Mouse (Mus musculus) hindlimb bud, embryonic 11.5 days (tissue): ENCODE measurements around the gene Olfml2b.

Experiments
- DNase-seq: peaks from one replicate; pipeline ENCODE4 v3.0.0-alpha.2; 2012; ENCODE audit warnings: low read depth, low spot score; ENCODE audit errors: extremely low spot score

The Olfml2b gene

GRCm38 (mm10) chr1:170694821-170695291, 50.5 kb downstream of the Olfml2b start:
- no peak for DNase-seq

- DNase-seq, result no peak
Measured at GRCm38 (mm10) chr1:170695326-170695725, 51.0 kb downstream of the Olfml2b start.

GRCm38 (mm10) chr1:170696996-170697395, 52.7 kb downstream of the Olfml2b start:
- no peak for DNase-seq

GRCm38 (mm10) chr1:170697771-170698356, 53.5 kb downstream of the Olfml2b start:
- DNase-seq, result no peak

- no peak for DNase-seq
Measured at GRCm38 (mm10) chr1:170698771-170699170, 54.4 kb downstream of the Olfml2b start.

- no peak for DNase-seq
Measured at GRCm38 (mm10) chr1:170699553-170699952, 55.2 kb downstream of the Olfml2b start.

- DNase-seq, result no peak
Measured at GRCm38 (mm10) chr1:170700496-170701027, 56.2 kb downstream of the Olfml2b start.

GRCm38 (mm10) chr1:170701178-170701577, 56.8 kb downstream of the Olfml2b start:
- DNase-seq, result no peak

- DNase-seq, result no peak
Measured at GRCm38 (mm10) chr1:170701582-170701981, 57.2 kb downstream of the Olfml2b start.

GRCm38 (mm10) chr1:170702263-170702662, 57.9 kb downstream of the Olfml2b start:
- no peak for DNase-seq

- DNase-seq, result no peak
Measured at GRCm38 (mm10) chr1:170702958-170703357, 58.6 kb downstream of the Olfml2b start.

- no peak for DNase-seq
Measured at GRCm38 (mm10) chr1:170704103-170704502, 59.8 kb downstream of the Olfml2b start.

GRCm38 (mm10) chr1:170704911-170705594, 60.7 kb downstream of the Olfml2b start:
- no peak for DNase-seq

GRCm38 (mm10) chr1:170706046-170706445, 61.7 kb downstream of the Olfml2b start:
- no peak for DNase-seq

- DNase-seq, result no peak
Measured at GRCm38 (mm10) chr1:170709034-170709433, 64.7 kb downstream of the Olfml2b start.

- no peak for DNase-seq
Measured at GRCm38 (mm10) chr1:170709481-170709880, 65.1 kb downstream of the Olfml2b start.

- no peak for DNase-seq
Measured at GRCm38 (mm10) chr1:170709969-170710368, 65.6 kb downstream of the Olfml2b start.

- no peak for DNase-seq
Measured at GRCm38 (mm10) chr1:170711731-170712130, 67.4 kb downstream of the Olfml2b start.

GRCm38 (mm10) chr1:170717241-170717828, 73.0 kb downstream of the Olfml2b start:
- no peak for DNase-seq

- no peak for DNase-seq
Measured at GRCm38 (mm10) chr1:170718133-170718810, 73.9 kb downstream of the Olfml2b start.

- DNase-seq, result no peak
Measured at GRCm38 (mm10) chr1:170721560-170721959, 77.2 kb downstream of the Olfml2b start.
